Mouse (Mus musculus): ENCODE results near the gene Dpf1. TPM values are rescaled to one million over a fixed set of nuclear protein-coding genes. Genes with fewer than 3 reads are reported as not detected.

Dpf1 gene
- polyA plus RNA-seq, 1 experiment from 2014 or later: 0.72 TPM

- ATAC-seq (replicated peaks; ENCODE audit: low FRiP score, low read depth) (no peak), DNase-seq (ENCODE audit: low spot score) (no peak)
- no peaks in the 10 kb centered on the region; the same call in 1 of the 2 replicates for H3K27me3 ChIP-seq (ENCODE audit: insufficient read depth, low read length)
- H3K4me2 ChIP-seq (ENCODE audit: low read length): no peak overlapping the region
- 0 out of 2 replicates have a peak, but pooled peaks cover 2% of the 10 kb centered on the region for H3K36me3 ChIP-seq (ENCODE audit: insufficient read depth, low read length)
- H3K27ac ChIP-seq: no peak overlapping the region
- WGBS: 72% methylated on average over 12 of the region's 12 CpGs
- H3K9ac ChIP-seq (ENCODE audit: low read depth, low read length): no peak overlapping the region
- no peak for TF ChIP-seq CTCF (IDR thresholded peaks at IDR 0.05; ENCODE audit: low read depth)
- H3K4me3 ChIP-seq (replicated peaks; ENCODE audit: low read depth, low read length): no peak overlapping the region
- no peaks in the 10 kb centered on the region; the same call in 1 of the 2 replicates for H3K4me1 ChIP-seq (replicated peaks; ENCODE audit: insufficient read depth, low read length)
- H3K9me3 ChIP-seq (replicated peaks; ENCODE audit: low read length): no peaks in the 10 kb centered on the region
Measured at GRCm38 (mm10) chr7:29341722-29342121, 38.0 kb downstream of the Dpf1 start.

GRCm38 (mm10) chr7:29342489-29343092 lies 38.8 kb downstream of the Dpf1 start:
- DNase-seq (ENCODE audit: low spot score) (no peak), ATAC-seq (replicated peaks; ENCODE audit: low FRiP score, low read depth) (no peak)
- Histone ChIP-seq H3K27ac (no peak overlapping the region), H3K9me3 (replicated peaks; ENCODE audit: low read length) (no peaks in the 10 kb centered on the region), H3K4me2 (ENCODE audit: low read length) (no peak overlapping the region), H3K4me3 (replicated peaks; ENCODE audit: low read depth, low read length) (no peak overlapping the region), H3K27me3 (ENCODE audit: insufficient read depth, low read length) (no peaks in the 10 kb centered on the region; the same call in 1 of the 2 replicates), H3K36me3 (ENCODE audit: insufficient read depth, low read length) (0 out of 2 replicates have a peak, but pooled peaks cover 3% of the 10 kb centered on the region), H3K4me1 (replicated peaks; ENCODE audit: insufficient read depth, low read length) (no peaks in the 10 kb centered on the region; the same call in 1 of the 2 replicates), H3K9ac (ENCODE audit: low read depth, low read length) (no peak overlapping the region)
- 61% methylated on average over 8 of the region's 8 CpGs for WGBS
- no peak for TF ChIP-seq CTCF (IDR thresholded peaks at IDR 0.05; ENCODE audit: low read depth)

GRCm38 (mm10) chr7:29343746-29344145 lies 40.0 kb downstream of the Dpf1 start:
- H3K4me1 ChIP-seq (replicated peaks; ENCODE audit: insufficient read depth, low read length): no peaks in the 10 kb centered on the region; the same call in 1 of the 2 replicates
- no peak overlapping the region for H3K9ac ChIP-seq (ENCODE audit: low read depth, low read length)
- WGBS: 93% methylated on average over 7 of the region's 7 CpGs
- H3K36me3 ChIP-seq (ENCODE audit: insufficient read depth, low read length): 0 out of 2 replicates have a peak, but pooled peaks cover 5% of the 10 kb centered on the region
- H3K9me3 ChIP-seq (replicated peaks; ENCODE audit: low read length): no peaks in the 10 kb centered on the region
- H3K27ac ChIP-seq: no peak overlapping the region
- no peak overlapping the region for H3K4me2 ChIP-seq (ENCODE audit: low read length)
- no peaks in the 10 kb centered on the region; the same call in 1 of the 2 replicates for H3K27me3 ChIP-seq (ENCODE audit: insufficient read depth, low read length)
- ATAC-seq (replicated peaks; ENCODE audit: low FRiP score, low read depth) (no peak), DNase-seq (ENCODE audit: low spot score) (no peak)
- no peak overlapping the region for H3K4me3 ChIP-seq (replicated peaks; ENCODE audit: low read depth, low read length)
- no peak for TF ChIP-seq CTCF (IDR thresholded peaks at IDR 0.05; ENCODE audit: low read depth)

DNA sequence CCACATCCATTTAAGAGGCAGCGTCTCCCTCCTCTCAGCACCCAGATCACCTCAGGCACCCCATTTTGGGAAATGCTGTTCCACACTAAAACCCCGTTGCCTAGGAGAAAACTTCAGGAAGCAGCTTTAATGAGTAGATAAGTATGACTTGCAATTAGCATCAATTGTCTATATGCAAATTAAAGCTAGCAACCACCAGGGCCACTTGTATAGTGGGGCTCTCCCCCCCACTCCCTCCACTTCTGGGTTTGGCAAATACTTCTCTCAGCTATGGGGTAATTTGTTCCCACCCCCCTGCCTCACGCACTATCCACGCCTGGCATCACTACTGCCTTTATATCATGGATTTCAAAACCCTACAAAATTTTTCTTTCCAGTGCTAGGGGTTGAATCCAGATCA lies 41.8 kb downstream of the Dpf1 start:
- no peak for TF ChIP-seq CTCF (IDR thresholded peaks at IDR 0.05; ENCODE audit: low read depth)
- no peak overlapping the region for H3K4me2 ChIP-seq (ENCODE audit: low read length)
- DNase-seq (ENCODE audit: low spot score): no peak
- peaks cover 17% of the 10 kb centered on the region for H3K36me3 ChIP-seq (ENCODE audit: insufficient read depth, low read length)
- 85% methylated on average over 4 of the region's 4 CpGs for WGBS
- H3K4me3 ChIP-seq (replicated peaks; ENCODE audit: low read depth, low read length): no peak overlapping the region
- ATAC-seq (replicated peaks; ENCODE audit: low FRiP score, low read depth): no peak
- no peak overlapping the region for H3K9ac ChIP-seq (ENCODE audit: low read depth, low read length)
- H3K27me3 ChIP-seq (ENCODE audit: insufficient read depth, low read length): no peaks in the 10 kb centered on the region; the same call in 1 of the 2 replicates
- H3K9me3 ChIP-seq (replicated peaks; ENCODE audit: low read length): no peaks in the 10 kb centered on the region
- no peak overlapping the region for H3K27ac ChIP-seq
- H3K4me1 ChIP-seq (replicated peaks; ENCODE audit: insufficient read depth, low read length): no peaks in the 10 kb centered on the region

GRCm38 (mm10) chr7:29346212-29346611 lies 42.5 kb downstream of the Dpf1 start:
- no peak overlapping the region for H3K4me3 ChIP-seq (replicated peaks; ENCODE audit: low read depth, low read length)
- no peaks in the 10 kb centered on the region; the same call in 1 of the 2 replicates for H3K27me3 ChIP-seq (ENCODE audit: insufficient read depth, low read length)
- ATAC-seq (replicated peaks; ENCODE audit: low FRiP score, low read depth) (no peak), DNase-seq (ENCODE audit: low spot score) (no peak)
- WGBS: 75% methylated on average over 3 of the region's 3 CpGs
- TF ChIP-seq CTCF (IDR thresholded peaks at IDR 0.05; ENCODE audit: low read depth): no peak
- no peaks in the 10 kb centered on the region for H3K9me3 ChIP-seq (replicated peaks; ENCODE audit: low read length)
- no peaks in the 10 kb centered on the region for H3K4me1 ChIP-seq (replicated peaks; ENCODE audit: insufficient read depth, low read length)
- no peak overlapping the region for H3K9ac ChIP-seq (ENCODE audit: low read depth, low read length)
- H3K36me3 ChIP-seq (ENCODE audit: insufficient read depth, low read length): peaks cover 23% of the 10 kb centered on the region
- H3K4me2 ChIP-seq (ENCODE audit: low read length): no peak overlapping the region
- H3K27ac ChIP-seq: no peak overlapping the region

GRCm38 (mm10) chr7:29350489-29350888 lies 46.7 kb downstream of the Dpf1 start:
- Histone ChIP-seq H3K9ac (ENCODE audit: low read depth, low read length) (no peak overlapping the region), H3K27me3 (ENCODE audit: insufficient read depth, low read length) (no peaks in the 10 kb centered on the region), H3K27ac (no peak overlapping the region), H3K4me1 (replicated peaks; ENCODE audit: insufficient read depth, low read length) (no peaks in the 10 kb centered on the region), H3K36me3 (ENCODE audit: insufficient read depth, low read length) (peaks cover 38% of the 10 kb centered on the region), H3K9me3 (replicated peaks; ENCODE audit: low read length) (no peaks in the 10 kb centered on the region), H3K4me3 (replicated peaks; ENCODE audit: low read depth, low read length) (no peak overlapping the region), H3K4me2 (ENCODE audit: low read length) (no peak overlapping the region)
- no peak for DNase-seq (ENCODE audit: low spot score)
- ATAC-seq (replicated peaks; ENCODE audit: low FRiP score, low read depth): no peak
- no peak for TF ChIP-seq CTCF (IDR thresholded peaks at IDR 0.05; ENCODE audit: low read depth)
- 91% methylated on average over 10 of the region's 10 CpGs for WGBS
